ENCODE assay signal across 1 mouse cellular context in genomic region chr16:91398030-91398429, GRCm38 (mm10).
TF ChIP-seq lines count a peak whose summit lies in the region.

No protein-coding gene starts in this region.

TF ChIP-seq in CH12.LX, 34 proteins besides CTCF, POLR2A, EP300 and RAD21:
- peak; percentile 66; the same call in 1 of the 2 replicates for TF ChIP-seq TCF12 (IDR thresholded peaks at IDR 0.05; ENCODE audit: low read depth, low read length)
- TF ChIP-seq RCOR1 (conservative IDR thresholded peaks at IDR 0.05; ENCODE audit: low read depth, low read length) = 0 out of 2 replicates have a peak, but pooled peaks have one; percentile 33
- no peak; the same call in 1 of the 2 replicates for TF ChIP-seq MYC (IDR thresholded peaks at IDR 0.05; ENCODE audit: low read depth, low read length)
- TF ChIP-seq NRF1 (IDR thresholded peaks at IDR 0.05; ENCODE audit: low read depth, low read length) = peak; percentile 25; the same call in 1 of the 2 replicates
- TF ChIP-seq USF1 (IDR thresholded peaks at IDR 0.05; ENCODE audit: low read depth, low read length) = no peak
- 0 out of 2 replicates have a peak, but pooled peaks have one; percentile 39 for TF ChIP-seq TBP (conservative IDR thresholded peaks at IDR 0.05; ENCODE audit: low read depth, low read length)
- peak; percentile 60; the same call in 1 of the 2 replicates for TF ChIP-seq CHD1 (IDR thresholded peaks at IDR 0.05; ENCODE audit: low read depth, low read length)
- TF ChIP-seq ETS1 (conservative IDR thresholded peaks at IDR 0.05; ENCODE audit: low read depth, low read length) = peak; percentile 98
- no peak for TF ChIP-seq GABPA (IDR thresholded peaks at IDR 0.05; ENCODE audit: insufficient replicate concordance, low read depth, low read length)
- peak; percentile 71 for TF ChIP-seq MAZ (IDR thresholded peaks at IDR 0.05; ENCODE audit: low read depth, low read length)
- TF ChIP-seq ZC3H11A (IDR thresholded peaks at IDR 0.05; ENCODE audit: low read depth, low read length) = no peak
- peak; percentile 29; the same call in 1 of the 2 replicates for TF ChIP-seq ZMIZ1 (IDR thresholded peaks at IDR 0.05; ENCODE audit: low read depth, low read length)
- peak; percentile 84 for TF ChIP-seq JUN (IDR thresholded peaks at IDR 0.05; ENCODE audit: insufficient read depth, low read depth, low read length)
- TF ChIP-seq IRF4 (IDR thresholded peaks at IDR 0.05; ENCODE audit: low read depth, low read length) = peak; percentile 84
- TF ChIP-seq MXI1 (IDR thresholded peaks at IDR 0.05; ENCODE audit: low read depth, low read length) = peak; percentile 70; the same call in 1 of the 2 replicates
- TF ChIP-seq UBTF (IDR thresholded peaks at IDR 0.05; ENCODE audit: low read depth, low read length) = no peak
- no peak; the same call in 1 of the 2 replicates for TF ChIP-seq NELFE (IDR thresholded peaks at IDR 0.05; ENCODE audit: low read depth, low read length)
- peak; percentile 52; the same call in 1 of the 2 replicates for TF ChIP-seq POLR2AphosphoS2 (IDR thresholded peaks at IDR 0.05; ENCODE audit: low read depth, low read length)
- peak; percentile 83 for TF ChIP-seq MEF2A (IDR thresholded peaks at IDR 0.05; ENCODE audit: borderline replicate concordance, low read depth, low read length)
- TF ChIP-seq MAX (IDR thresholded peaks at IDR 0.05; ENCODE audit: low read length) = peak; percentile 81
- TF ChIP-seq ELF1 (IDR thresholded peaks at IDR 0.05; ENCODE audit: low read depth, low read length) = peak; percentile 50; the same call in 1 of the 2 replicates
- 0 out of 2 replicates have a peak, but pooled peaks have one; percentile 35 for TF ChIP-seq CHD2 (IDR thresholded peaks at IDR 0.05; ENCODE audit: low read length)
- peak; percentile 41 for TF ChIP-seq HCFC1 (IDR thresholded peaks at IDR 0.05; ENCODE audit: low read depth, low read length)
- TF ChIP-seq BHLHE40 (IDR thresholded peaks at IDR 0.05; ENCODE audit: low read depth, low read length) = peak; percentile 89
- TF ChIP-seq PAX5 (IDR thresholded peaks at IDR 0.05; ENCODE audit: low read length) = no peak
- no peak for TF ChIP-seq ZKSCAN1 (IDR thresholded peaks at IDR 0.05; ENCODE audit: borderline replicate concordance, low read depth, low read length)
- no peak for TF ChIP-seq USF2 (conservative IDR thresholded peaks at IDR 0.05; ENCODE audit: low read depth, low read length)
- peak; percentile 81; the same call in 1 of the 2 replicates for TF ChIP-seq JUND (conservative IDR thresholded peaks at IDR 0.05; ENCODE audit: low read depth, low read length)
